Mouse (Mus musculus) left cerebral cortex, postnatal 10 days (tissue): ENCODE measurements around the gene Glrx2. TPM values are rescaled to one million over a fixed set of nuclear protein-coding genes. Genes with fewer than 3 reads are reported as not detected.

ENCODE experiments used
- DNase-seq, 2 experiments: peaks; one replicate each; pipeline ENCODE4 v3.0.0; 2021 to 2022; ENCODE audit warnings: low spot score in 2 of 2, mixed read lengths in 1 of 2; ENCODE audit errors: extremely low spot score in 1 of 2
- intact Hi-C: fragments of 180-260 bp; cut with DNase I; formaldehyde crosslinking; loops from one replicate; pipeline ENCODE4 v1.15.1; 2025
- total RNA-seq, 2 experiments: library from RNA; stranded (reverse); gene quantifications; 2 replicates each; pipeline ENCODE4 v1.2.3; 2021

The Glrx2 gene
- total RNA-seq, 2 experiments from 2014 or later: 119 to 123 TPM

- intact Hi-C loops: loop anchor here (5.0 kb wide), 1 partner anchor 37 kb away; the partner anchor contains the start of gene Cdc73
- peak; percentile 78 to 92 for DNase-seq
These were observed 23.5 kb downstream of the Glrx2 start for GRCm38 (mm10) chr1:143739361-143740350.

DNA sequence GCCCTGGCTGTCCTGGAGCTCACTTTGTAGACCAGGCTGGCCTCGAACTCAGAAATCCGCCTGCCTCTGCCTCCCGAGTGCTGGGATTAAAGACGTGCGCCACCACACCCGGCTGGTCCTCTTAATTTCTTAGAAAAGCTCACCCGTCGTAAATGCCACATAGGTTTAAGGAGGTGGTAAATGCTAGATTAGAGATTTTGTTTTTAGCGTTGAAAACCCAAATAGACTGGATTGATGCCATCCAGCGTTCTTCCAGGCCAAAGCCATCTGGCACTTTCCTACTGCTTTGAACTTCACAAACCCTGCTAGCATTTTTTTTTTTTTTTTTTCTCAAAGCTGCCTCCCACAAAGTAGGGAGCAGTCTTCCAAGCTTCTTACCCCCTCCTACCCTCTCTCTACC lies 24.4 kb downstream of the Glrx2 start:
- DNase-seq: no peak
- intact Hi-C loops: no loop called here

GRCm38 (mm10) chr1:143741331-143741730 lies 25.2 kb downstream of the Glrx2 start:
- intact Hi-C loops: no loop called here
- no peak for DNase-seq

DNA sequence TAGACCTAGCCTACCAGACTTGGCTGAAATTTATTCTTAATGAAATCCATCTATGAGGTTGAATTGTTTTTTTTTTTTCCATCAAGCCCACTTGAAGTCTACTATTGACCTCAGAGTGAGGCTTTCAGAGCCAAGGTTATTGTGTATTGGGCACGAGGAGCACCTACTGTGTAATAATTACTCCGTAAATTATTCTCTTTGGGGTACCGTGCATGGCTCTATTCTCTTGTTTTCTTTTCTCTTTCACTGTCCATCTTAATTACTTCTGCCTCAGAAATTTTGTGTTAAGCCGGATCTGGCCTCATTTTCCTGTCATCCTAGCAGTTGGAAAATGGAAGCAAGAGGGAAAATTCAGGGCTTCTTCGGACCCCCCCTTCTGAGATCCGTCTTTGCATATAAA lies 26.0 kb downstream of the Glrx2 start:
- intact Hi-C loops: no loop called here
- DNase-seq: no peak

DNA sequence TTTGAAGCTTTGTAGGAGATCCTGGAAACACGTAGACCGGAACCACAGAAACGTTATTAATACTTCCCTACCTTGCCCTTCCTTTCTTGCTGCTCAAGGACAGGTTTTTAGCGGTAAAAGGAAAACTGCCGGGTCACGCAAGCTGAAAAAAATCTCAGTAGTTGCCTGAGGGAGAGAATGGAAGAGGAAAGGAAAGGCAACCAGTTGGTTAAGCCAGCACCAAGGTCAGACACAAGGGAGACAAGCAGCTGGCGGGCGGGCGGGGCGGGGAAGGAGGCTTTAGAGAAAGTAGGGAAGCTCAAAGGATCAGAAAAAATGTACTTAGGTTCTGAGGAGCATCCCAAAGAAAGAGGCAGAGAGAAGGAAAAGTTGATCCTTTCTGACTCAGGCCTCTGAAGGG lies 29.7 kb downstream of the Glrx2 start:
- intact Hi-C loops: no loop called here
- no peak for DNase-seq

DNA sequence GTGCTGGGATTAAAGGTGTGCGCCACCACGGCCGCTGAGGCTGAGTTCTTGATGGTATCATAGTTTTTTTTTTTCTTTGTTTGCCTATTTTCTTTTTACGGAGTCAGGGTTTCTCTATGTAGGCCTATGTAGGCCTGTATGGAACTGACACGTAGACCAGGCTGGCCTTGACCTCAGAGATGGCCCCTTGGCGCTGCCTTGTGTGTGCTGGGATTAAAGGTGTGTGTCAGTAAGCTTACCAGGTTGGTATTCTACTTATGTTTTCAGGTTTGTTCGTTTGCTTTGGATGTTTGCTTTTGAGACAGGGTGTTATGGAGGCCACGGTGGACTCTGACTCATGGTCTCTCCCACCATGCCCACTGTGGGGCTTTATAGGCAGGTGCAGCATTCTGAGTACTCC lies 46.0 kb downstream of the Glrx2 start:
- intact Hi-C loops: no loop called here
- DNase-seq: no peak

GRCm38 (mm10) chr1:143764443-143764842 lies 48.3 kb downstream of the Glrx2 start:
- DNase-seq: no peak
- intact Hi-C loops: no loop called here

DNA sequence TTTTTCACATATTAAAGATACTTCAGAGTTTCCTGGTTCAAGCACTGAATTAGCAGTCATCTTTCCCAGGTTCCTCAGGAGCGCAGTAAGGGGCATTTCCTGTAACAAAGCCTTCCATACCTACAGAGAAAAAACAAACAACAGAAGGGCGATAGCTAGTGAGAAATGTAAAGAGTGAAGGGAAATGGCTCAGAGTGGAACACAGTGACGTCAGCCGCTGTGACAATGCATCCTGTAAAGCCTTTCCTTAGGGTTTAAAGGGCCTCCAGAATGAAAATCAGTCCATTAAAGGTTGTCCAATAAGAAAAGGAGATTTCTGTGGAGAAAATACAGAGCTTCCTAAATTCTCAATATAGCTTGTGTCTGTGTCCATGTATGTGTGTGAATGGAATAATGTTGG lies 49.7 kb downstream of the Glrx2 start:
- no peak for DNase-seq
- intact Hi-C loops: no loop called here

DNA sequence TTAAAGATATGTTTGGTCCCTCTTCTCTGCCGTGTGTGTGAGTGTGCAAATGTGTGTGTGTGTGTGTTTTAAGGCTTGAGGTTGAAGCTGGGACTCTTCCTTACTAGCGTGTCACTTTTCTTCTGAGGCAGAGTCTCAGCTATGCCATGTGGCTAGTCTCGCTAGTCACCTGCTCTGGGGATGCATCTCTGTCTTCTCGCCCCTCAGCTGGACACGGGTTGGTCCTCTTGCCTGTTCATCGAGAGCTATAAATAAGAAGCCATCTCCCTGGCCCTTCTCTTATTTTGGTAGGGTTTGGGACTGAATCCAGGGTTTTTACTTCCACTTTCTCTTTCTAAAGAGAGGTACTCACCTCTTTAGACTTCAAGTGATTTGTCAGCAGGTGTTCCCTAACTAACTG lies 50.1 kb downstream of the Glrx2 start:
- intact Hi-C loops: no loop called here
- no peak for DNase-seq

GRCm38 (mm10) chr1:143770444-143771109 lies 54.4 kb downstream of the Glrx2 start:
- intact Hi-C loops: no loop called here
- peak in 1 of 2 experiments; percentile 26 for DNase-seq

DNA sequence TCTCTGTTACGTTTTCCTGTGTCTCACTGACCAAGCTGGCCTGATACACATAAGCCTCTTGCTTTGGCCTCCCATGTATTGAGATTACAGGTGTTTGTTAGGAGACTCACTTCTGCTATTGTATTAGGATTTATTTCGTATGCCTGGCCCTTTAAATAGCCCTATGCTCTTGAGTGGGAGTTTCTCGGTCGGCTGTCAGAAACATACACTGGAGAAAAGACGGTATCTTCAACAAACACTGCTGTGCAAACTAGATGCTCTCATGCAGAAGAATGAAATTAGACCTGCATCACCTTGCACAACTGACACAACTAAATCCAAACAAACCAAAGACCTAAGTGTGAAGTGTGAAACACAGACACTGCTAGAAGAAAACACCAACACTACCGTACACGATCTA lies 56.9 kb downstream of the Glrx2 start:
- DNase-seq: no peak

DNA sequence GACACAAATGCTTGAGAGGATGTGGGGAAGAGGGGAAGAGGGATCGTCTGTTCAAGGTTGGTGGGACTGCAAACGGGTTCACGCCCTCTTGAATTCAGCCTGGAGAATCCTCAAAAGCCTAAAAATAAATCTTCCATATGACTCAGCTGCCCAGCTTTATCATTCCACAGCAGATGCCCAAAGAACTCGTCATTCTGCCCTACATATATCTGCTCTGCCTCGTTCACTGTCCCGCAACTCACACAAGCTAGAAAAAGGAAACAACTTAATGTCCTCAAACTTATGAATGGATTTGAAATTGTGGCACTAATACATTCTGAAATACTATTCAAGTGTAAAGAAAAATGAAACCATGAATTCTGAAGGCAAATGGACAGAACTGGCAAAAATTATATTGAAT lies 57.8 kb downstream of the Glrx2 start:
- DNase-seq: no peak
- intact Hi-C loops: no loop called here

More for the DNA sequence above, 56.9 kb downstream of the Glrx2 start:
- intact Hi-C loops: no loop called here

DNA sequence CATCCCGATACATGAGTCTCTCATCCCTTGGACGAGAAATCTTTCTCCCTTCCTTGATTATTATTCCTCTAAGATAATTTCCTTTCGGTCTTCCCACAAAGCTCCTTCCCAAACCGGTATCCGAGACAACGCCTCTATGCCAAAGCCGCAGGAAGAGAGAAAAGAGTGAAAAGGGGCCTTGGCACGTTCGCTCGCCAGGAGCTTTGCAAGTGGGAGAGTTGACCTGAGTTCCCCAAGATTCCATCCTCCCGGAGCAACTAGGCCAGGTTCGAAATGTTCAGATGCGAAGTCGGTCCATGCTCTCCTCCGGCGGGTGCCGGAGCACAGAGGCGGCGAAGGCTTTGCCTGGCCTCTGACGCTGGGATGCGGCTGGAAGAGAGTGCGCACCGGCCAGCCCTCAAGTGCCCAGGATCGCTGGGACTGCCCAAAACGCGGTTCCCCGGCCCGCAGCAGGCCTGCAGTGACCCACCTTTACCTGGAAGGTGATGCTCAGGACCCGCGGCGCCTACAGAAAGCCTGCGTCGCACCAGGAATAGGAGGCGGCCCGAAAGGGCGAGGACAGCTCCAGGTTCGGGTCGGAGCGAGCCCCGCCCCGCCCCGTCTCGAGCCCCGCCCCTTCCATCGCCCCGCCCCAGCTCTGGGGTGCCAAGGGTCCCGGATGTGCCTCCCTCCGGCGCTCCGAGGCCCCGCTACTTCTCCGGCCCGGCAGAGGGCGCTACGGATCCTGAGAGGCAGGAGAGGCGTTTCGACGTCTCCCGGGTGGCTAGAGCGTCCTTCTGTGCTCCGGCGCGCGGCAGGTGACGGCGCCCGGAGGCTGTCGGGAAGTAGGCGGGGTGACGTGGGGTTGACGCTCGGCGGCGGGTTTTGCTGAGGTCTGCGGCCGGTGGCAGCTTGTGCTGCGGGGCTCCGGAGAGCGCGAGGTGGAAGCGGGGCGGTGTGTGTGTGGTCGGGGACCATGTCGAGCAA lies 60.6 kb downstream of the Glrx2 start, which contains the start of the genes Trove2 and Uchl5:
Trove2 (minus strand) TSS at position 623 of the 966 bp plus-strand sequence.
Uchl5 (plus strand) TSS at position 827 of the 966 bp plus-strand sequence.
- DNase-seq: peak; percentile 96 to 99
- intact Hi-C loops: no loop called here

DNA sequence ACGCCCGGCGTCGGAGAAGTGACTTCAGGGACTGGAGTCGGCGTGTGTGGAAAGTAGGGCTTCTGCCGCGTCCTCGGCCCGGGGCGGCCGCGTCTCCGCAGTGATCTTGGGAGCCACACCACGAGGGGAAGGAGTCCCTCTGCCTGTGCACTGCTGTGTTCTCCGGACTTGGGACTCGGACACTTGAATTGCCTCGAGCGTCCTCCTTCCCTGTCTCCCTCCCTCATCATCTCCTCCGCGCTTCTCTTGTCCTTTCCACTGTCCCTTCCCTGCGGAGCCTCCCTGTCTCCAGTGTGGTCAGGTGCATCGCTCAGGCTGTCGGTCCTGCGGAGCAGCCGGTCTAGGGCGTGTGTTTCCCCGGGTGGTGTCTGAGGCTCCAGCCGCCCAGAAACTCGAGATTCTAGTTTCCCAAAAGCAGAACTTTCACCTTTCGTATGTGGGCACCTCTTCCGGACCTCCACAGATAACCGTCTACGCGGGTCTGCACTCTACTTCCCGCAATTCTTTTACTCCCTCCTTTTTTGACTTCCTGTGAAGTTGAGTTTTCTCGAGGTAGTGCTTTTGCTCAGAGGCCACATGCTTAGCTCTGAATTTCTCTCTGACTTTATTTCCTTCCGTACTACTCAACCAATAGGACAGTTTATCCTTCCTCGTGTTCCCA lies 61.5 kb downstream of the Glrx2 start:
- DNase-seq: peak in 1 of 2 experiments; percentile 12
- intact Hi-C loops: no loop called here

DNA sequence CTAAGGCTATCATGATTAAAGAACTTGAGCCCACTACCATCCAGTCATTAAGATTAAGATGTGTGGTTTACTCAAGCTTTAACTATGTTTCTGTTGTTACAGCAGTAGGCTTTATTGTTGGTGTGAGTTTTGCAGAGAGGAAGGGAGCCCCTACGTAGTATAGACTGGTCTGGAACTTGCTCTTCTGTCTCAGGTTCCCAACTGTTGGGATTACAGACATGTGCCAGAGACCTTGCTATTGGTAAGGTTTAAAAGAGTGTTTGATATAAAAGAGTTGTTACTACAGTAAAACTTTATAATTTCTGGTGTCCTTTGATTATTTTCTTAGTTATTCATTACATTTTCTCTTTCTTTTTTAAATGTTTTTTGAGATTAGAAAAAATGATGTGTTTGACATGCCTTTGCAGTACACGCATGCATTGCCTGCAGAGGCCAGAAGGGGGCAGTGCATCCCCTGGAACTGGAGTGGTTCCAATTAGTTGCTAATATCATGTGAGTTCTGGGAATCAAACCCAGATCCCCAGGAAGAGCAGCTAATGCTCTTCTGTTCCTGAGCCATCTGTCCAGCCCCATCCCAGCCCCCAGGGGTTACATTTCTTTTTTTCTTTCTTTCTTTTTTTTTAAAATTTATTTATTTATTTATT lies 72.6 kb downstream of the Glrx2 start:
- intact Hi-C loops: no loop called here
- DNase-seq: no peak
